In genomic region chr19:43878111-43879092, GRCm38 (mm10) we compare ENCODE assay signal across 8 mouse cellular contexts.
DNase-seq lines count a peak whose midpoint lies in the region; ATAC-seq and TF ChIP-seq lines count a peak whose summit lies in the region.

No protein-coding gene starts in this region.

- H3K4me3 ChIP-seq in ES-E14 (ENCODE audit: insufficient read depth in 1 of 2, low read depth in 1 of 2, low read length in 2 of 2, poor library complexity in 1 of 2, severe bottlenecking in 1 of 2) = peak overlapping the region; percentile 70 to 88
- H3K4me3 ChIP-seq in forebrain, embryonic 16.5 days (replicated peaks; ENCODE audit: low read length) = peak overlapping the region; percentile 72
- peak overlapping the region; percentile 63 for H3K4me3 ChIP-seq in limb, embryonic 14.5 days (replicated peaks; ENCODE audit: low read length)
- H3K4me3 ChIP-seq in stomach, embryonic 14.5 days (ENCODE audit: low read depth, low read length) = peak overlapping the region; percentile 79

- H3K27ac ChIP-seq in ES-E14 (ENCODE audit: insufficient read depth, low read depth, low read length, poor library complexity, severe bottlenecking) = no peak overlapping the region
- peak overlapping the region; percentile 71 for H3K27ac ChIP-seq in forebrain, embryonic 16.5 days (ENCODE audit: low read length)
- peak overlapping the region; percentile 92 for H3K27ac ChIP-seq in limb, embryonic 14.5 days (replicated peaks; ENCODE audit: low read depth, low read length)
- peak overlapping the region; percentile 95 for H3K27ac ChIP-seq in stomach, embryonic 14.5 days (ENCODE audit: low read length)

- 4% methylated on average over 17 of the region's 17 CpGs for WGBS in forebrain, embryonic 16.5 days
- WGBS in limb, embryonic 14.5 days = 11% methylated on average over 17 of the region's 17 CpGs
- WGBS in stomach, embryonic 14.5 days = 3% methylated on average over 17 of the region's 17 CpGs

- DNase-seq in gastrocnemius, adult 18-20 months (ENCODE audit: low spot score) = peak; percentile 53
- DNase-seq in gastrocnemius, postnatal 4 days (ENCODE audit: low spot score in 2 of 2) = no peak
- DNase-seq in ES-E14 (ENCODE audit: low read depth, low spot score) = no peak
- peak; percentile 49 for DNase-seq in limb, embryonic 14.5 days (ENCODE audit: low spot score)
- no peak for DNase-seq in layer of hippocampus, adult 8-10 months (ENCODE audit: low spot score in 2 of 2)

- TF ChIP-seq POLR2A in limb, embryonic 14.5 days (IDR thresholded peaks at IDR 0.05; ENCODE audit: borderline replicate concordance, extremely low read depth, insufficient read depth, insufficient read length) = no peak

- H3K4me1 ChIP-seq in ES-E14 (ENCODE audit: control insufficient read depth in 2 of 2, insufficient read depth in 2 of 2, low read length in 2 of 2, poor library complexity in 1 of 2) = peaks cover 2 to 13% of the 10 kb centered on the region in 2 experiments; a peak in 2 of 4 replicates
- H3K4me1 ChIP-seq in forebrain, embryonic 16.5 days (replicated peaks; ENCODE audit: control insufficient read depth, insufficient read depth, low read length) = peaks cover 38% of the 10 kb centered on the region
- H3K4me1 ChIP-seq in limb, embryonic 14.5 days (ENCODE audit: control insufficient read depth, insufficient read depth, low read length) = peaks cover 33% of the 10 kb centered on the region
- peaks cover 58% of the 10 kb centered on the region for H3K4me1 ChIP-seq in stomach, embryonic 14.5 days (ENCODE audit: control insufficient read depth, insufficient read depth, low read length)

- no peak for ATAC-seq in forebrain, embryonic 16.5 days
- ATAC-seq in limb, embryonic 14.5 days (ENCODE audit: low FRiP score, low read depth) = no peak
- no peak for ATAC-seq in stomach, embryonic 14.5 days (ENCODE audit: insufficient number of reproducible peaks, insufficient read depth, low FRiP score, low read depth)
- no peak for ATAC-seq in granulocyte monocyte progenitor cell, adult 5-6 weeks (replicated peaks; ENCODE audit: poor library complexity, severe bottlenecking)

- H3K9ac ChIP-seq in ES-E14 (ENCODE audit: insufficient read depth, low read depth, low read length, poor library complexity, severe bottlenecking) = peak overlapping the region; percentile 92
- H3K9ac ChIP-seq in forebrain, embryonic 16.5 days (replicated peaks; ENCODE audit: low read depth, low read length) = peak overlapping the region; percentile 74
- peak overlapping the region; percentile 82 for H3K9ac ChIP-seq in limb, embryonic 14.5 days (ENCODE audit: low read depth, low read length, severe bottlenecking)
- H3K9ac ChIP-seq in stomach, embryonic 14.5 days (replicated peaks; ENCODE audit: low read depth, low read length) = peak overlapping the region; percentile 72

- H3K9me3 ChIP-seq in ES-E14 (ENCODE audit: control insufficient read depth, insufficient read depth, low read depth, low read length) = no peaks in the 10 kb centered on the region
- no peaks in the 10 kb centered on the region; the same call in 1 of the 2 replicates for H3K9me3 ChIP-seq in forebrain, embryonic 16.5 days (ENCODE audit: control insufficient read depth, low read length)
- H3K9me3 ChIP-seq in limb, embryonic 14.5 days (ENCODE audit: control insufficient read depth, low read length) = no peaks in the 10 kb centered on the region
- H3K9me3 ChIP-seq in stomach, embryonic 14.5 days (ENCODE audit: control insufficient read depth, low read depth, low read length) = peaks cover 4% of the 10 kb centered on the region; the same call in 1 of the 2 replicates

- H3K4me2 ChIP-seq in forebrain, embryonic 16.5 days (ENCODE audit: low read length) = peak overlapping the region; percentile 86
- H3K4me2 ChIP-seq in limb, embryonic 14.5 days (replicated peaks; ENCODE audit: low read depth, low read length, severe bottlenecking) = peak overlapping the region; percentile 71
- peak overlapping the region; percentile 79 for H3K4me2 ChIP-seq in stomach, embryonic 14.5 days (replicated peaks; ENCODE audit: low read depth, low read length)

- in situ Hi-C loops in ES-E14 (cut with MboI; ENCODE audit: low sequenced_read_pairs in 2 of 2, unreplicated experiment in 2 of 2) = no loop called here

- no peaks in the 10 kb centered on the region for H3K27me3 ChIP-seq in forebrain, embryonic 16.5 days (replicated peaks; ENCODE audit: control insufficient read depth, insufficient read depth, low read length)
- H3K27me3 ChIP-seq in limb, embryonic 14.5 days (ENCODE audit: control insufficient read depth, insufficient read depth, low read length) = no peaks in the 10 kb centered on the region
- no peaks in the 10 kb centered on the region for H3K27me3 ChIP-seq in stomach, embryonic 14.5 days (ENCODE audit: control insufficient read depth, insufficient read depth, low read length)

- no peaks in the 10 kb centered on the region; the same call in 1 of the 2 replicates for H3K36me3 ChIP-seq in ES-E14 (ENCODE audit: control insufficient read depth, insufficient read depth, low read length, poor library complexity, severe bottlenecking)
- H3K36me3 ChIP-seq in forebrain, embryonic 16.5 days (ENCODE audit: control insufficient read depth, insufficient read depth) = no peaks in the 10 kb centered on the region
- H3K36me3 ChIP-seq in limb, embryonic 14.5 days (ENCODE audit: control insufficient read depth, insufficient read depth, low read length) = peaks cover 16% of the 10 kb centered on the region
- H3K36me3 ChIP-seq in stomach, embryonic 14.5 days (ENCODE audit: control insufficient read depth, insufficient read depth, low read length) = peaks cover 6% of the 10 kb centered on the region

TF ChIP-seq in ES-E14, 5 proteins besides CTCF, POLR2A, EP300 and RAD21:
- TF ChIP-seq ZC3H11A (IDR thresholded peaks at IDR 0.05; ENCODE audit: borderline replicate concordance, low read depth, low read length) (no peak), MAFK (IDR thresholded peaks at IDR 0.05; ENCODE audit: insufficient read depth, low read depth, low read length) (peak; percentile 74; the same call in 1 of the 2 replicates)

Comparison
In these comparisons a context has a peak if more than half of its experiments do, and no peak if none do; other contexts are left out.
1. DNase-seq: peak in gastrocnemius, adult 18-20 months (single experiment) and limb, embryonic 14.5 days (single experiment); none in gastrocnemius, postnatal 4 days (0 of 2), ES-E14 (single experiment) and layer of hippocampus, adult 8-10 months (0 of 2).
2. Peak in every context shown above with its lines, with median percentiles within 50 percentile points of each other: H3K4me3 ChIP-seq, H3K9ac ChIP-seq and H3K4me2 ChIP-seq.